Mouse (Mus musculus) neural tube, embryonic 12.5 days (tissue): ENCODE results near the gene Rxra. TPM values are rescaled to one million over a fixed set of nuclear protein-coding genes. Genes with fewer than 3 reads are reported as not detected.

ENCODE experiments used
- ATAC-seq: fragments of 200-750 bp; cut with Nextera tagmentation; 2 replicates; pipeline ENCODE4 v1.8.0; 2017; ENCODE audit warnings: low read depth, mild to moderate bottlenecking, moderate TSS enrichment, moderate library complexity; ENCODE audit not compliant: low FRiP score
- H3K27ac ChIP-seq: fragments of 300-500 bp; sonication (generic); 2 replicates; pipeline ENCODE4 v1.5.1; 2016
- H3K27me3 ChIP-seq: fragments of 300-500 bp; sonication (generic); replicated peaks from 2 replicates; pipeline ENCODE4 v1.6.1; 2016; ENCODE audit warnings: mild to moderate bottlenecking
- H3K36me3 ChIP-seq: fragments of 300-500 bp; sonication (generic); 2 replicates; pipeline ENCODE4 v1.6.1; 2016; ENCODE audit warnings: mild to moderate bottlenecking
- H3K4me1 ChIP-seq: fragments of 300-500 bp; sonication (generic); 2 replicates; pipeline ENCODE4 v1.6.1; 2016
- H3K4me2 ChIP-seq: fragments of 300-500 bp; sonication (generic); replicated peaks from 2 replicates; pipeline ENCODE4 v1.6.1; 2016; ENCODE audit warnings: mild to moderate bottlenecking
- H3K4me3 ChIP-seq: fragments of 300-500 bp; sonication (generic); 2 replicates; pipeline ENCODE4 v1.5.1; 2016
- H3K9ac ChIP-seq: fragments of 300-500 bp; sonication (generic); 2 replicates; pipeline ENCODE4 v1.6.1; 2016; ENCODE audit warnings: mild to moderate bottlenecking
- H3K9me3 ChIP-seq: fragments of 300-500 bp; sonication (generic); 2 replicates; pipeline ENCODE4 v1.6.1; 2016; ENCODE audit warnings: mild to moderate bottlenecking
- WGBS: fragments of 180-500 bp; shearing (Covaris S2); methylation state at CpG from one replicate; pipeline ENCODE4 v1.1.7; 2016; 5-methylcytosine and 5-hydroxymethylcytosine counted together
- polyA plus RNA-seq: library from polyadenylated mRNA; unstranded; fragments of >200 nt; fragmentation: Nextera tagmentation; extraction: Ambion mirVana; gene quantifications from 2 replicates; pipeline ENCODE4 v1.2.1, GENCODE M21; 2016

Rxra gene
- polyA plus RNA-seq, 1 experiment from 2014 or later, result 6.6 TPM

DNA sequence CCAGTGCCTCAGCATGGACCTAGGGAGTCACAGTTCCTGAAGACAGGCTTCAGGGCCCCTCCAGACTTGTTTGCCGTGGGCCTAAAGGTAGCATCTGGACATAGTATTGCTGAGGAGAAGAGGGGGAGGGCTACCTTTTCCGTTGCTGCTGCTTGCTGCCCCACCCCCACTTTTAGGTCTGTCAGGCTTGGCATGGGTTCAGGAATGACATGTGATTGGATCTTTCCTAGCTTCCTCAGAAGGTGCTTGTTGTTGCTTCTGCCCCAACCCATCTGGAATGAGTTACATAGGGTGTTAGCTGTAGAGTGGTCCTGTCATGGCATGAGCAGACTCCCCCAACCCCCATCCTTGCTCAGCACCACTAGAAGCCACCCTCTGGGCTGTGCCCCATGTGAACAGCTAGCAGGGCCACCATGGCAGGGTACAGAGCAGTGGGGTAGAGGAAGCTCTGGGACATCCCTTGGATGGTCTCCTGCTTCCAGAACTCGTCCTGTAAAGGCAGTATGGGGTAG is 34.7 kb downstream of the Rxra start:
- WGBS, result 63% methylated on average over 3 of the region's 3 CpGs
- Histone ChIP-seq H3K4me3 (no peak overlapping the region), H3K4me1 (peaks cover 27% of the 10 kb centered on the region), H3K27ac (no peak overlapping the region), H3K9ac (no peak overlapping the region), H3K4me2 (no peak overlapping the region), H3K9me3 (no peaks in the 10 kb centered on the region), H3K27me3 (no peaks in the 10 kb centered on the region), H3K36me3 (no peaks in the 10 kb centered on the region)
- ATAC-seq, result no peak

DNA sequence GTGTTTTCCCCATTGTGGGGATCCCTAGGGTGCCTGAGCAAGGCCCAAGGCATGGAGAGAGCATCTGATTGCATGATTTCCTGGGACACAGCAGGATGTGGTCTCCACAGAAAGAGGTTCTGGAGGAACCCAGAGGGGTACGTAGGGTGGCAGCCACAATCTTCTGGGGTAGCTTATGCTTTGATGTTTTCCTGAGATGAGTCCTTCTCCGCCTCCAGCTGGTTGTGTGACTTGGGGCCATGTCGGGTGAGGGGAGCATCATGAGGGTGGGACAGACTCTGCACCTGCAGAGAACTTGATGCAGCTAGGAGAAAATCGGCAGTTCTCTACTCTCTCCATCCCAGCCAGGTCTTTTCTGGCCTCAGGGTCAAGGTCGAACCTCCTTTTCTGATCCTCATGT is 36.4 kb downstream of the Rxra start:
- no peak overlapping the region for H3K27ac ChIP-seq
- no peaks in the 10 kb centered on the region for H3K36me3 ChIP-seq
- peaks cover 36% of the 10 kb centered on the region for H3K4me1 ChIP-seq
- H3K9me3 ChIP-seq, result no peaks in the 10 kb centered on the region
- no peak overlapping the region for H3K9ac ChIP-seq
- WGBS, result 93% methylated on average over 5 of the region's 5 CpGs
- no peaks in the 10 kb centered on the region for H3K27me3 ChIP-seq
- no peak overlapping the region for H3K4me3 ChIP-seq
- no peak overlapping the region for H3K4me2 ChIP-seq
- no peak for ATAC-seq

GRCm38 (mm10) chr2:27713378-27713777 is 37.1 kb downstream of the Rxra start:
- Histone ChIP-seq H3K4me3 (no peak overlapping the region), H3K9ac (no peak overlapping the region), H3K4me1 (peaks cover 43% of the 10 kb centered on the region), H3K4me2 (no peak overlapping the region), H3K36me3 (no peaks in the 10 kb centered on the region), H3K27ac (no peak overlapping the region), H3K27me3 (no peaks in the 10 kb centered on the region), H3K9me3 (no peaks in the 10 kb centered on the region)
- no peak for ATAC-seq
- WGBS, result 93% methylated on average over 3 of the region's 3 CpGs

DNA sequence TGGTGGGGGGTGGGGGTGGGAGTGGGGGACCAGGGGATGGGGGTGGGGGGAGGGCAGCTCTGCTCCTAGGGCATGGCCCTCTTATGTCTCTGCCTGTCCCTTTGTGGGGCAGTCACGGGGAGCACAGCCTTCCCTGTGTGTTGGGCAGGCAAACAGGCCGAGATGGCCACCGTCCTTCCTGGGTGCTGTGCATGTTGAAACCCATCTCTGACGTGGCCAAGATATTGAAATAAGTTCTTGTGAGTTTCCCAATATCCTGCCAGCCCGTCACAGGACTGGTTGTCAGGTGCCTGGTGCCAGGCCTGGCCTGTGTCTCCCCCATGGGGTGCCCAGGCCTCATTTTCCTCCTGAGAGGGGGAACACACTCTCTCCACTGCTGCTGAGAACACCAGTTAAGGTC is 37.9 kb downstream of the Rxra start:
- Histone ChIP-seq H3K4me3 (no peak overlapping the region), H3K27me3 (no peaks in the 10 kb centered on the region), H3K9me3 (no peaks in the 10 kb centered on the region), H3K4me1 (peaks cover 49% of the 10 kb centered on the region), H3K4me2 (no peak overlapping the region), H3K27ac (no peak overlapping the region), H3K9ac (no peak overlapping the region), H3K36me3 (no peaks in the 10 kb centered on the region)
- 85% methylated on average over 5 of the region's 5 CpGs for WGBS
- no peak for ATAC-seq

- ATAC-seq, result no peak
- no peaks in the 10 kb centered on the region for H3K36me3 ChIP-seq
- no peak overlapping the region for H3K4me2 ChIP-seq
- H3K27ac ChIP-seq, result no peak overlapping the region
- WGBS, result 73% methylated on average over 4 of the region's 4 CpGs
- no peaks in the 10 kb centered on the region for H3K9me3 ChIP-seq
- no peak overlapping the region for H3K9ac ChIP-seq
- no peaks in the 10 kb centered on the region for H3K27me3 ChIP-seq
- peaks cover 55% of the 10 kb centered on the region for H3K4me1 ChIP-seq
- no peak overlapping the region for H3K4me3 ChIP-seq
These were observed 39.0 kb downstream of the Rxra start for GRCm38 (mm10) chr2:27715221-27715620.

DNA sequence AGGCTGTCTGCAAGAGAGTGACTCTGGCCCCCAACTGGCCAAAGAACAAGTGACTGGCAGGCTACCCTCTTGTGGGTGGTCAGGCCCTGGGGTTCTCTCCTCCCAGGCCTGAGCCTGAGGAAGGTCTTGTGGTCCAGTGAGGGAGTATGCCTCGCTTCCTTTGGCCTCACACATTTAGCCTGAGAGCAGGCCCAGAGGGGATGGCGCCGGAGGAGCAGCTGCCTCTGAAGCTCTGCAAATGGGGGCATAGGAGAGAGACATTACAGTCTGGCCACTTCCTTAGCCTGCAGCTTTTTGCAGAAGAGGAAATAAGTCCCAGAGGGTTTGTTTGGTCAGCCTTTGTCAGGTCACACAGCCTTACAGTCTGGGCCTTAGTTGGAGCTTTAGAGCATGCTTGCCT is 40.1 kb downstream of the Rxra start:
- H3K27me3 ChIP-seq, result no peaks in the 10 kb centered on the region
- H3K9me3 ChIP-seq, result no peaks in the 10 kb centered on the region
- H3K9ac ChIP-seq, result no peak overlapping the region
- no peak overlapping the region for H3K27ac ChIP-seq
- H3K36me3 ChIP-seq, result no peaks in the 10 kb centered on the region
- no peak for ATAC-seq
- no peak overlapping the region for H3K4me2 ChIP-seq
- peaks cover 45% of the 10 kb centered on the region for H3K4me1 ChIP-seq
- WGBS, result 75% methylated on average over 3 of the region's 3 CpGs
- no peak overlapping the region for H3K4me3 ChIP-seq

DNA sequence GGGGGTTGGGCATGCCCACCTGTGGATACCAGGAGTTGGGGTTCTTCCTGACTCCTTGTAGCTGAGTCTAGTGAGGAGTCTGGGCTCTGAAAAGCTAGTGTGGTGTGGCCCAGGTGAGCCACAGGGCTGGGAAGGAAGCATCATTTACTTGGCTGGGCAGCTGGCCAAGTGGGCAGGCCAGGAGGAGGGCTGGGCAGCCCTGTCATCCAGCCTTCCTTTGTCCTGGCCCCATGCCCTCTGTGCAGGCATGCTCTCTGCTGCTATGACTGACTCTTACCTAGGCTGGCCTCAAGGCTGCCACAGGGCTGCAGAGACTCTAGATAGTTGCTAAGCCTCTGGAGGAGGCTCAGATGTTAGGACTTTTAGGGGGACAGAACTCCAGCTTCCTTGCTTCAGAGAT is 42.0 kb downstream of the Rxra start:
- Histone ChIP-seq H3K4me1 (peaks cover 41% of the 10 kb centered on the region), H3K4me3 (no peak overlapping the region), H3K4me2 (no peak overlapping the region), H3K27me3 (no peaks in the 10 kb centered on the region), H3K9ac (no peak overlapping the region), H3K9me3 (no peaks in the 10 kb centered on the region), H3K27ac (no peak overlapping the region), H3K36me3 (no peaks in the 10 kb centered on the region)
- ATAC-seq, result no peak

DNA sequence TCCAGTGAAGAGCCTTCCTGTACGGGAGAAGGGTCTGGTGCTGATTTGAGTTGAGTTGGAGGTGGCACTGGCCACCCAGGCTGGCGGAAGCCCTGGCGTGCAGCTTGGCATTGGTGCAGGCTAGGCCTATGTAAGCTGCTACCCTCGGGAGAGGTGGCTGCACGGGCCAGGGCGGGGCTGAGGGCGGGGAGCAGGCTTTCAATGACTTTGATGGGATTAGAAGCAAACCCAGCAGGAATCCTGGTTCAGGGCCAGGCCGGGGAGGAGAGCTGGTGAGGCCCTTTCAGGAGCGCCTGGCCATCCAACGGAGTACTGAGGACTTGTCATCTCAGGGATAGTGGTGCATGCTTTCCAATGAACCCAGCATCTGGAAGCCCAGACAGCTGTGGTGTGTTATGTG is 43.4 kb downstream of the Rxra start:
- H3K27ac ChIP-seq, result no peak overlapping the region
- no peak overlapping the region for H3K9ac ChIP-seq
- H3K4me1 ChIP-seq, result peaks cover 39% of the 10 kb centered on the region
- H3K36me3 ChIP-seq, result no peaks in the 10 kb centered on the region
- H3K4me3 ChIP-seq, result no peak overlapping the region
- WGBS, result 32% methylated on average over 10 of the region's 10 CpGs
- no peaks in the 10 kb centered on the region for H3K9me3 ChIP-seq
- no peaks in the 10 kb centered on the region for H3K27me3 ChIP-seq
- no peak for ATAC-seq
- no peak overlapping the region for H3K4me2 ChIP-seq

GRCm38 (mm10) chr2:27721611-27722010 is 45.4 kb downstream of the Rxra start:
- WGBS, result 89% methylated on average over 4 of the region's 4 CpGs
- Histone ChIP-seq H3K4me1 (peaks cover 23% of the 10 kb centered on the region), H3K36me3 (no peaks in the 10 kb centered on the region), H3K9ac (no peak overlapping the region), H3K4me2 (no peak overlapping the region), H3K27me3 (no peaks in the 10 kb centered on the region), H3K9me3 (no peaks in the 10 kb centered on the region), H3K27ac (no peak overlapping the region), H3K4me3 (no peak overlapping the region)
- no peak for ATAC-seq

GRCm38 (mm10) chr2:27724729-27725316 is 48.6 kb downstream of the Rxra start:
- no peak overlapping the region for H3K4me3 ChIP-seq
- H3K27me3 ChIP-seq, result no peaks in the 10 kb centered on the region
- H3K4me2 ChIP-seq, result no peak overlapping the region
- H3K27ac ChIP-seq, result no peak overlapping the region
- WGBS, result 93% methylated on average over 9 of the region's 9 CpGs
- H3K36me3 ChIP-seq, result no peaks in the 10 kb centered on the region
- ATAC-seq, result no peak
- peaks cover 3% of the 10 kb centered on the region; the same call in 1 of the 2 replicates for H3K4me1 ChIP-seq
- H3K9ac ChIP-seq, result no peak overlapping the region
- no peaks in the 10 kb centered on the region for H3K9me3 ChIP-seq

DNA sequence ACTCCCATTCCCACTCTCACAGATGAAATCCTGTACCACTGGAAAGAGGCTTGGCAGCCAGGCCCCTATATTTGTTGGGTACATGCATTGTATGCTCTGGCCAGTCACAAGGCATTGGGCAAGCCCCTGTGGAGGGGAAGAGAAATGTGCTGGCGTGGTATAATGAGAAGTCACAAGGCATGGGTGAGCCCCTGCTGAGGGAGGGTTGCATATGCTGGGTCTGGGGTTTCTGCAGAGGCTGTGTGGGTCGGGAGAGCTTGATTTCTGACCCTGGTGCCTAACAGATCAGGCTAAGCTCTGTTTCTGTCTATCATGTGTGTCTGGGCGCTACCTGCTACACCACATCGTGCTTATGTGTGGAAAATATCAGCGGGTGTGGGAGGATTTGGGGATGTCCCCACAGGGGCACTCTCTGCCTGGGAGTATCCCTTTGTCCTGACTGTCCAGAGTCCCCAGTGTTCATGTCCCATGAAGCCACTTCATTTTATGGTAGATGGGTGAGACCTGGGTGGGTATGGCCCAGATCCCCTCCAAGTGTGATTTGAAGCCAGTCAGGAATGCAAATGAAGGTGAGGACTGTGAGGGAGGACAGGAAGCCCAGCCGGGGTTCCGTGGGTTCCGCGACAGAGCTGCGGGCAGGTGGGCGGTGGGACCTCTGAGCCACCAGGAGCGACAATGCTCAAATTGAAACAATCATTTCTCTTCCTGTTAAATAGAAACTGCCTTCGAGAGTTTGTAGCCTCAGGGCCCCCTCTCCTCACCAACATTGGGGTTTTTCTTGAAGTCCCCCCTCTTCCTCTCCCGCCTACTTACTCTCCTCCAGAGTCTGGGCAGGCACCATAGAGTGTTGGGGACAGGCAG is 52.0 kb downstream of the Rxra start:
- H3K9me3 ChIP-seq, result no peaks in the 10 kb centered on the region
- H3K27me3 ChIP-seq, result no peaks in the 10 kb centered on the region
- WGBS, result 70% methylated on average over 14 of the region's 14 CpGs
- ATAC-seq, result no peak
- no peak overlapping the region for H3K4me2 ChIP-seq
- no peaks in the 10 kb centered on the region for H3K36me3 ChIP-seq
- no peak overlapping the region for H3K27ac ChIP-seq
- peaks cover 22% of the 10 kb centered on the region for H3K4me1 ChIP-seq
- H3K4me3 ChIP-seq, result no peak overlapping the region
- H3K9ac ChIP-seq, result no peak overlapping the region

GRCm38 (mm10) chr2:27729009-27729408 is 52.8 kb downstream of the Rxra start:
- H3K4me2 ChIP-seq, result no peak overlapping the region
- ATAC-seq, result no peak
- H3K4me1 ChIP-seq, result peaks cover 28% of the 10 kb centered on the region
- no peaks in the 10 kb centered on the region for H3K27me3 ChIP-seq
- no peak overlapping the region for H3K4me3 ChIP-seq
- H3K9ac ChIP-seq, result no peak overlapping the region
- H3K9me3 ChIP-seq, result no peaks in the 10 kb centered on the region
- H3K36me3 ChIP-seq, result no peaks in the 10 kb centered on the region
- no peak overlapping the region for H3K27ac ChIP-seq
- WGBS, result 88% methylated on average over 4 of the region's 4 CpGs
